Comparison of ENCODE assay signal across 8 mouse cellular contexts in the genomic region with DNA sequence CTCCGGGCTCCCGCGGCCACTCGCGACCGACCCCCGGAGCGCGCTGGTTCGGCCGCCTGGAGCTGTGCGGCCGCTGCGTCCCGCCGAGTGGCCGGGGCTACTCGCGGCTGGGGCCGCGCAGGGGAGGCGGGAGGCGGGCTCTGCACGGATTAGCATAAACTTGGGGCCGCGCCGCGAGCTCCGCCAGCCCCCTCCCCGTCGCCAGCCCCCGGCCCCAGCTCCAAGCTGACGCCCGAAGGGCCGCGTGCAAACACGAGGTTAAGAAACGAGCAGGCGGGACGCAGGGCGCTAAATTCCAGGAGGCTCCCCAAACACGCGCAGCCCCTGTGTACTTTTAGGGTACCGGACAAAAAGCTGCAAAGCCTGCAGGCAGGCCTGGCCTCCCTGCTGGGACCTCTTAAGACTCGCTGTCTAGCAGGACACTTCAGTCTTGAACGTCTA. TPM values are rescaled to one million over a fixed set of nuclear protein-coding genes. Genes with fewer than 3 reads are reported as not detected.
DNase-seq lines count a peak whose midpoint lies in the region; ATAC-seq lines count a peak whose summit lies in the region.

A gene (minus strand): TSS at position 98 of the 441 bp plus-strand sequence.

- peak within 1 kb of the TSS; percentile 45 for H3K4me3 ChIP-seq in kidney, embryonic 14.5 days (ENCODE audit: low read length)
- peak within 1 kb of the TSS; percentile 50 for H3K4me3 ChIP-seq in forebrain, embryonic 11.5 days (ENCODE audit: low read depth, low read length)
- H3K4me3 ChIP-seq in neural tube, embryonic 14.5 days (ENCODE audit: low read depth, low read length): peak within 1 kb of the TSS; percentile 37

- peak; percentile 56 for ATAC-seq in kidney, embryonic 14.5 days (ENCODE audit: low FRiP score, low TSS enrichment)
- peak; percentile 77 for ATAC-seq in forebrain, embryonic 11.5 days (replicated peaks; ENCODE audit: low FRiP score)
- ATAC-seq in neural tube, embryonic 14.5 days (ENCODE audit: low read depth): peak; percentile 35; the same call in 1 of the 2 replicates
- ATAC-seq in activated CD4-positive, CD25-positive, alpha-beta regulatory T cell, adult 4 months: no peak
- no peak for ATAC-seq in CD4-positive, CD25-positive, alpha-beta regulatory T cell, adult 4 months

- H3K27ac ChIP-seq in kidney, embryonic 14.5 days (ENCODE audit: low read depth, low read length): no peak within 1 kb of the TSS
- no peak within 1 kb of the TSS for H3K27ac ChIP-seq in forebrain, embryonic 11.5 days (ENCODE audit: low read depth, low read length)
- no peak within 1 kb of the TSS for H3K27ac ChIP-seq in neural tube, embryonic 14.5 days (ENCODE audit: low read depth, low read length)

- H3K4me1 ChIP-seq in kidney, embryonic 14.5 days (ENCODE audit: control insufficient read depth, insufficient read depth, low read length): no peaks in the 10 kb centered on the region; the same call in 1 of the 2 replicates
- peaks cover 12% of the 10 kb centered on the region for H3K4me1 ChIP-seq in forebrain, embryonic 11.5 days (replicated peaks; ENCODE audit: control insufficient read depth, insufficient read depth, low read length)
- peaks cover 5% of the 10 kb centered on the region; the same call in 1 of the 2 replicates for H3K4me1 ChIP-seq in neural tube, embryonic 14.5 days (ENCODE audit: control insufficient read depth, insufficient read depth, low read length)

- H3K9me3 ChIP-seq in kidney, embryonic 14.5 days (ENCODE audit: control insufficient read depth, low read length): no peaks in the 10 kb centered on the region
- no peaks in the 10 kb centered on the region for H3K9me3 ChIP-seq in forebrain, embryonic 11.5 days (ENCODE audit: control insufficient read depth, low read length)
- no peaks in the 10 kb centered on the region for H3K9me3 ChIP-seq in neural tube, embryonic 14.5 days (ENCODE audit: control insufficient read depth, low read length)

- WGBS in kidney, embryonic 14.5 days: 1% methylated on average over 44 of the region's 46 CpGs
- WGBS in forebrain, embryonic 11.5 days: under 1% methylated on average over 46 of the region's 46 CpGs
- 1% methylated on average over 33 of the region's 46 CpGs for WGBS in neural tube, embryonic 14.5 days

- no peak for DNase-seq in kidney, adult 9 months
- peak; percentile 75 for DNase-seq in forebrain, embryonic 11.5 days (ENCODE audit: low spot score)
- DNase-seq in kidney, postnatal 4 days: peak; percentile 52 to 56
- DNase-seq in frontal cortex, postnatal 25 days (ENCODE audit: low spot score in 2 of 2): no peak

- H3K4me2 ChIP-seq in kidney, embryonic 14.5 days (replicated peaks; ENCODE audit: low read depth, low read length): peak within 1 kb of the TSS; percentile 97
- peak within 1 kb of the TSS; percentile 95 for H3K4me2 ChIP-seq in forebrain, embryonic 11.5 days (ENCODE audit: low read depth, low read length, severe bottlenecking)
- peak within 1 kb of the TSS; percentile 79 for H3K4me2 ChIP-seq in neural tube, embryonic 14.5 days (ENCODE audit: low read depth, low read length)

- peaks cover 30% of the 10 kb centered on the region for H3K27me3 ChIP-seq in kidney, embryonic 14.5 days (ENCODE audit: control insufficient read depth, insufficient read depth, low read length)
- H3K27me3 ChIP-seq in forebrain, embryonic 11.5 days (ENCODE audit: control insufficient read depth, insufficient read depth, low read length): peaks cover 30% of the 10 kb centered on the region
- H3K27me3 ChIP-seq in neural tube, embryonic 14.5 days (ENCODE audit: control insufficient read depth, insufficient read depth, low read length): peaks cover 25% of the 10 kb centered on the region

- 0 out of 2 replicates have a peak, but pooled peaks cover 3% of the 10 kb centered on the region for H3K36me3 ChIP-seq in kidney, embryonic 14.5 days (ENCODE audit: control insufficient read depth, insufficient read depth, low read length)
- H3K36me3 ChIP-seq in forebrain, embryonic 11.5 days (ENCODE audit: control insufficient read depth, insufficient read depth, low read length): no peaks in the 10 kb centered on the region
- H3K36me3 ChIP-seq in neural tube, embryonic 14.5 days (ENCODE audit: control insufficient read depth, insufficient read depth, low read length): no peaks in the 10 kb centered on the region

- H3K9ac ChIP-seq in kidney, embryonic 14.5 days (ENCODE audit: low read depth, low read length): peak within 1 kb of the TSS; percentile 43
- H3K9ac ChIP-seq in forebrain, embryonic 11.5 days (ENCODE audit: low read length): peak within 1 kb of the TSS; percentile 58
- peak within 1 kb of the TSS; percentile 48 for H3K9ac ChIP-seq in neural tube, embryonic 14.5 days (replicated peaks; ENCODE audit: low read depth, low read length)

RNA-seq across cellular contexts. Expression of the gene that starts here (rescaled TPM):
- 2.0 and 3.5 TPM in 2 replicates for polyA plus RNA-seq in kidney, embryonic 14.5 days (2014; fragmentation: Nextera tagmentation; extraction: Ambion mirVana)
- polyA plus RNA-seq in forebrain, embryonic 11.5 days (2014; fragmentation: Nextera tagmentation; extraction: Ambion mirVana): 1.9 and 2.2 TPM in 2 replicates
- polyA plus RNA-seq in neural tube, embryonic 14.5 days (2014; fragmentation: Nextera tagmentation; extraction: Ambion mirVana): 0.11 and 0.45 TPM in 2 replicates
- not detected for polyA plus RNA-seq in activated CD4-positive, CD25-positive, alpha-beta regulatory T cell, adult 4 months (2017; shearing (Covaris generic))
- not detected for polyA plus RNA-seq in CD4-positive, CD25-positive, alpha-beta regulatory T cell, adult 4 months (2017; shearing (Covaris generic))

Comparison
In these comparisons a context has a peak if more than half of its experiments do, and no peak if none do; other contexts are left out.
1. DNase-seq: peak in forebrain, embryonic 11.5 days (single experiment) and kidney, postnatal 4 days (2 of 2); none in kidney, adult 9 months (single experiment) and frontal cortex, postnatal 25 days (0 of 2).
2. Peak in ATAC-seq, H3K4me3 ChIP-seq, H3K9ac ChIP-seq and H3K4me2 ChIP-seq in neural tube, embryonic 14.5 days; RNA of the gene not detected or under 1 TPM.
3. ATAC-seq: peak in kidney, embryonic 14.5 days (single experiment) and forebrain, embryonic 11.5 days (single experiment); none in activated CD4-positive, CD25-positive, alpha-beta regulatory T cell, adult 4 months (single experiment) and CD4-positive, CD25-positive, alpha-beta regulatory T cell, adult 4 months (single experiment).
4. Peak in every context shown above with its lines, with median percentiles within 50 percentile points of each other: H3K4me2 ChIP-seq, H3K4me3 ChIP-seq and H3K9ac ChIP-seq.